Mouse (Mus musculus) kidney, adult 2 months (tissue): ENCODE results near the gene R3hcc1l. TPM values are rescaled to one million over a fixed set of nuclear protein-coding genes. Genes with fewer than 3 reads are reported as not detected.

Experiments
- DNase-seq: peaks from one replicate; pipeline ENCODE4 v3.0.0; 2021
- H3K27ac ChIP-seq: fragments of 200-500 bp; 2 replicates; pipeline ENCODE4 v1.5.1; 2012; ENCODE audit warnings: low read depth, low read length, control low read depth, inconsistent platforms; ENCODE audit not compliant: insufficient read depth
- H3K27me3 ChIP-seq: fragments of 200-500 bp; replicated peaks from 2 replicates; pipeline ENCODE4 v1.6.1; 2012; ENCODE audit warnings: mild to moderate bottlenecking, moderate library complexity, low read length, inconsistent platforms; ENCODE audit not compliant: control insufficient read depth, insufficient read depth
- H3K36me3 ChIP-seq: fragments of 200-500 bp; 2 replicates; pipeline ENCODE4 v1.6.1; 2012; ENCODE audit warnings: mild to moderate bottlenecking, moderate library complexity, low read length, inconsistent platforms; ENCODE audit not compliant: control insufficient read depth, insufficient read depth
- H3K4me1 ChIP-seq: fragments of 200-500 bp; 2 replicates; pipeline ENCODE4 v1.6.1; 2011; ENCODE audit warnings: low read length; ENCODE audit not compliant: control insufficient read depth, insufficient read depth
- H3K4me3 ChIP-seq: fragments of 200-500 bp; 2 replicates; pipeline ENCODE4 v1.5.1; 2011; ENCODE audit warnings: mild to moderate bottlenecking, low read depth, low read length, control low read depth; ENCODE audit not compliant: insufficient read depth
- CTCF ChIP-seq: fragments of 200-500 bp; conservative IDR thresholded peaks from 2 replicates; pipeline ENCODE4 v1.5.1; 2011; ENCODE audit warnings: low read depth, mild to moderate bottlenecking, control low read depth, low read length, moderate library complexity, mixed read lengths; ENCODE audit not compliant: insufficient read depth, insufficient read length
- POLR2A ChIP-seq: fragments of 200-500 bp; IDR thresholded peaks from one replicate; pipeline ENCODE4 v1.6.1; 2011; ENCODE audit warnings: low read depth, low read length, control low read depth
- WGBS: fragments of 180-500 bp; shearing (Covaris S2); methylation state at CpG from one replicate; pipeline ENCODE4 v1.1.7; 2018; 5-methylcytosine and 5-hydroxymethylcytosine counted together
- polyA plus RNA-seq: library from polyadenylated mRNA; depleted of rRNA; stranded (reverse); fragments of >200 nt; gene quantifications from 2 replicates; pipeline ENCODE4 v1.2.3, GENCODE M21; 2012

Gene R3hcc1l
- polyA plus RNA-seq, 1 experiment: 5.7 TPM

DNA sequence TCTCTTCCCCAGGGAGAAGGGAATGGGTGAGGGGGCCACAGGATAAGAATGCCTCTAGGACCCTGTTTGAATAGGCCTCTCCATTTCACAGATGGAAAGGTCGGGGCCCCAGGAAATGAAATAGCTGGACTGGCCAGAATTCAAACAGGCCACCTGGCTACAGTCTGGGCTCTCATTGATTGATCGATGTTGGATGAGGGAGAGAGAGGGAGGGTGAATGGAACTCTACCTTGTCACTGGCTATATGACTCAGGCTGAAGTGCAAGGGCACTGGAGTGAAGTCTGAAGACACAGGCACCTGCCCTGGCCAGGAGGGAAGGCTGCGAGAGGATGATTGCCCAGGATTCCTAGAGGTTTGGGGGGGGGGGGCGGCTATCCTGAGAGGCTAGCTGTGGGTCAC, 93.2 kb downstream of the R3hcc1l start:
- Histone ChIP-seq H3K4me3 (no peak overlapping the region), H3K27ac (no peak overlapping the region), H3K27me3 (no peaks in the 10 kb centered on the region), H3K4me1 (no peaks in the 10 kb centered on the region), H3K36me3 (no peaks in the 10 kb centered on the region)
- DNase-seq: no peak
- WGBS: 85% methylated on average over 4 of the region's 4 CpGs
- no peak for TF ChIP-seq CTCF
- no peak for TF ChIP-seq POLR2A

DNA sequence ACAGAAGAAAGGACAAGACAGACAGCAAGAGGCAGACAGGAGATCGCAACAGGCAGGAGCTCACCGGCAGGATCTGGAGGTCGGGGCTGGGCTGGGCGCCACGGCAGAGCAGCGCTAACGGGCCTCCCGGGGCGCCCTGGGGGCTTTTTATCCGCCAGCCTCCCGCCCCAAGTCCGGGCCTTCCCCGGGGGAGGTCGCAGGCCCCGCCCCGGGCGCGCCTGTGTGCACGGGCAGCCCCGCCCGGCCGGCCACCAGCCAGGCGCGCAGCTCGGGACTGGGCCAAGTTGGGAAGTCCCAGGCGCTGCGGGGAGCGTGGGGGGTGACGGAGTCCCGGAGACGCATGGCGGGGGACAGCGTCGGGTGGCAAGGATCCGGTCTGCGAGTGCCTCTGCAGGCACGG, 94.1 kb downstream of the R3hcc1l start, which contains the start of gene Loxl4:
Gene Loxl4, minus strand, starts transcription at position 160 of the 400 bp plus-strand sequence.
- DNase-seq: peak; percentile 85

DNA sequence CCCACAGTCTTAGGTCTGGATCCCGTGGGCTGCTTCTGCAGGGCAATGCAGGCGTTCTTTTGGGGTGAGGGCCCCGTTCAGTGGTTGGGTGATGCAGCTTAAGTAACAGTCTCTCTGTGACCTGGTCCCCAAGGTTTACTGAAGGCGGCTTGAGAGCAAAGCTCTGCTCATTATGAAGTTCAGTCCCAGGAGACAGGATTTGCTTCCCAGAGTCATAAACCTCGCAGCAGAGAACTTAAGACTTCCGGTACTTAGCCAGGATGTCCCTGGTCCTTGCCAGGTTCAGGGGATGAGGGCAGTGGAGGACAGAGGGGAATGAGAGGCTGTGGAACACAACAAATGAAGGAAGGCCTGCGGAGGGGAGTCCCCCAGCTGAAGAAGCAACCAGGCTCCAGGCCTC, 94.6 kb downstream of the R3hcc1l start:
- Histone ChIP-seq H3K27me3 (no peaks in the 10 kb centered on the region), H3K4me1 (no peaks in the 10 kb centered on the region), H3K36me3 (no peaks in the 10 kb centered on the region), H3K4me3 (peak overlapping the region; percentile 8), H3K27ac (0 out of 2 replicates have a peak overlapping the region, but pooled peaks have one; percentile 9)
- peak; percentile 65 for DNase-seq
- 19% methylated on average over 7 of the region's 7 CpGs for WGBS
- TF ChIP-seq CTCF (no peak), POLR2A (no peak)

More for the DNA sequence above, 94.1 kb downstream of the R3hcc1l start, which contains the start of gene Loxl4:
- WGBS: 2% methylated on average over 37 of the region's 37 CpGs
- no peaks in the 10 kb centered on the region for H3K27me3 ChIP-seq
- no peaks in the 10 kb centered on the region for H3K36me3 ChIP-seq
- H3K4me1 ChIP-seq: no peaks in the 10 kb centered on the region
- H3K4me3 ChIP-seq: peak within 1 kb of the TSS; percentile 8
- TF ChIP-seq POLR2A (no peak), CTCF (no peak)
- peak within 1 kb of the TSS; percentile 9; the same call in 1 of the 2 replicates for H3K27ac ChIP-seq

DNA sequence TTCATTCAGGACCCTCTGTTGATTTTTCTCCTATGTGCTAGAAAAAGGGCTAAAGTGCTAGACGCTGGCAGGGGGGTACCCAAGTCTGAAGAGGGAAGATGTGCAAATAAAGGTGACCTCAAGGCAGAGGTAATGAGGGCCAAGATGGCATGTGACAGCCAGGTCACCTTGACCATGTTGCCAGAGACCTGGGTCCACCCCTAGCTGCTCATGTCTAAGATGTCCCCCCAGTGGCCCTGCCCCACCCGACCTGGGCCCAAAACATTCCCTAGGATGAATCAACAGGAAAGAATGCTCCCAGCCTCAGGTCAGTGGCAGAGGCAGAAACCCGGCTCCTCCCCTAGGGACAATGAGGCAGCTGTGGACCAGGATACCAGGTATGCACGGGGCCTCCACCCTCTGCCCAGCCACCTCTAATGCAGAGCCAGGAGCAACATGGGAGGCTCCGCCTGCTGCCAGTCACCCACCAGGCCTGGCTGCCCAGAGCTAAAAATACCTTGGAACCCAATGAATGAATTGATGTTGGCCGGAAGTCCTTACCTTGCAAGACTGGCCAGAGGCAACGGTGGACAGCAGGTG, 95.2 kb downstream of the R3hcc1l start:
- no peak for TF ChIP-seq CTCF
- no peak for TF ChIP-seq POLR2A
- Histone ChIP-seq H3K36me3 (no peaks in the 10 kb centered on the region), H3K4me3 (no peak overlapping the region), H3K27me3 (no peaks in the 10 kb centered on the region), H3K4me1 (no peaks in the 10 kb centered on the region), H3K27ac (0 out of 2 replicates have a peak overlapping the region, but pooled peaks have one; percentile 9)
- DNase-seq: no peak
- WGBS: 57% methylated on average over 7 of the region's 7 CpGs

DNA sequence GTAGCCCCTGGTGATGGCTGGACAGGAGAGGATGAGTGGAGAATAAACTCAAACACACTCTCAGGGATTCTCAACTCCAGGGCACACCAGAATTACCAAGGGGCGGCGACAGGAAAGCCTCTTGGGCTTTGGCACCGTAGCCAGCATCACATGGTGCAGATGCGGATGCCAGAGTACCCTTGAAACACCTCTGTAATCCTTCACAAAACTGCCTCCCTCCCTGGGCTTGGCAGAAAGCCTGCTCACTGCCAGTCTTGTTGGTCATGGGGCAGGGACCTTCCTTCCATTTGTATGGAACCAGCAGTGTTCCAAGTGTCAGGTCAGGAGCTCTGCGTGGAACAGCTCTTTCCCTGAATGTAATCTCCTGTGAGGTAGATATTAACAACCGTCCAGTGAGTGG, 109.5 kb downstream of the R3hcc1l start:
- DNase-seq: peak; percentile 92

DNA sequence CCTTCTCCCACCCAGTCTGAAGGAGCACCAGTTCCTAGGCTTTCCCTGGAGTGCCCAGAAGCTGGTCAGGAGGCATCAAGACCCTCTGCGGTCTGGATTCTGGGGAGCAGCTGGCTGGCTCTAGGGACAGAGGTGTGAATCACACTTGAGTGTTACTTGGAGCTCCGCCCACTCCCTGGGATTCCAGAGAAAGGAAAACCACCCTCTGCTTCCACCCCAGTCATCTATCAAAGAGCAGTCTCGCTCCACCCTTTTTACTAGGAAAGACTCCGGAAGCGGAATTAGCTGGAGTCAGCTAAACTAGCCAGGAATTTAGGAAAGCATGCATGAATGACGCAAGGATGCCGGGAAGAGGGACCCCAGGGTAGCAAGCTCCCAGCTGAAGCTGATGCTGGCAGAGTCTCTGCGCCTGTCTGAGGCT, 113.0 kb downstream of the R3hcc1l start:
- TF ChIP-seq CTCF (no peak), POLR2A (no peak)
- Histone ChIP-seq H3K4me3 (no peak overlapping the region), H3K27me3 (no peaks in the 10 kb centered on the region), H3K27ac (no peak overlapping the region), H3K36me3 (no peaks in the 10 kb centered on the region), H3K4me1 (no peaks in the 10 kb centered on the region)
- 4% methylated on average over 8 of the region's 8 CpGs for WGBS
- DNase-seq: peak; percentile 80

More for the DNA sequence above, 109.5 kb downstream of the R3hcc1l start:
- no peak for TF ChIP-seq CTCF
- TF ChIP-seq POLR2A: no peak
- no peak overlapping the region for H3K4me3 ChIP-seq
- H3K27me3 ChIP-seq: no peaks in the 10 kb centered on the region
- H3K4me1 ChIP-seq: no peaks in the 10 kb centered on the region
- no peaks in the 10 kb centered on the region for H3K36me3 ChIP-seq
- H3K27ac ChIP-seq: no peak overlapping the region
- WGBS: 43% methylated on average over 6 of the region's 6 CpGs

DNA sequence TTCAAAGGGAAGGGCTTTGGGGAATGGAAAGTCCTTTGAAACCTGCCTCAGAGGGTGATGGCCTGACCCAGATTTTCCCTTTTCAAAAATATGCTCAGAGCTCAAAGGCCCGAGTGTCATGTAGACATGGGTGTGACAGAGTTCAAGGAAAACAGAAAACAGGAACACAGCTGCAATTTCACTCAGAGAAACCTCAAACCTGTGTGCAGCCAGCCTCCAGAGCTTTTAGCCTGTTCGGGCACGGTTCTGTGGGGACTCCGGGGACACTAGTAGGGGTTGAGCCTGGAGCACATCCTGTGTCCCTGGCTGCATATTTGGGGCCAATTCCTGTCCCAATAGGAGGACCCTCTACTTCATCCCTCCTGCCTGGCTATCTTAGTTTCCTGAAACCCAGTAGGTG, 113.7 kb downstream of the R3hcc1l start:
- no peak overlapping the region for H3K27ac ChIP-seq

More for the DNA sequence above, 113.7 kb downstream of the R3hcc1l start:
- Histone ChIP-seq H3K27me3 (no peaks in the 10 kb centered on the region), H3K4me3 (no peak overlapping the region), H3K4me1 (no peaks in the 10 kb centered on the region), H3K36me3 (no peaks in the 10 kb centered on the region)
- TF ChIP-seq CTCF (no peak), POLR2A (no peak)
- 55% methylated on average over 4 of the region's 4 CpGs for WGBS
- DNase-seq: no peak
